Mouse (Mus musculus) embryonic facial prominence, embryonic 12.5 days (tissue): ENCODE results near the gene Msh4. TPM values are rescaled to one million over a fixed set of nuclear protein-coding genes. Genes with fewer than 3 reads are reported as not detected.

Experiments
- ATAC-seq: fragments of 200-750 bp; cut with Nextera tagmentation; 2 replicates; pipeline ENCODE4 v1.8.0; 2017; ENCODE audit not compliant: insufficient number of reproducible peaks, insufficient read depth, low FRiP score, low TSS enrichment
- H3K27ac ChIP-seq: fragments of 300-500 bp; sonication (generic); 2 replicates; pipeline ENCODE4 v1.5.1; 2016; ENCODE audit warnings: mild to moderate bottlenecking
- H3K27me3 ChIP-seq: fragments of 300-500 bp; sonication (generic); 2 replicates; pipeline ENCODE4 v1.6.1; 2016; ENCODE audit warnings: mild to moderate bottlenecking, moderate library complexity
- H3K36me3 ChIP-seq: fragments of 300-500 bp; sonication (generic); 2 replicates; pipeline ENCODE4 v1.6.1; 2016; ENCODE audit warnings: mild to moderate bottlenecking
- H3K4me1 ChIP-seq: fragments of 300-500 bp; sonication (generic); 2 replicates; pipeline ENCODE4 v1.6.1; 2016
- H3K4me2 ChIP-seq: fragments of 300-500 bp; sonication (generic); replicated peaks from 2 replicates; pipeline ENCODE4 v1.6.1; 2016; ENCODE audit warnings: mild to moderate bottlenecking, moderate library complexity
- H3K4me3 ChIP-seq: fragments of 300-500 bp; sonication (generic); 2 replicates; pipeline ENCODE4 v1.5.1; 2016; ENCODE audit warnings: mild to moderate bottlenecking
- H3K9ac ChIP-seq: fragments of 300-500 bp; sonication (generic); 2 replicates; pipeline ENCODE4 v1.6.1; 2016; ENCODE audit warnings: mild to moderate bottlenecking, moderate library complexity
- H3K9me3 ChIP-seq: fragments of 300-500 bp; sonication (generic); 2 replicates; pipeline ENCODE4 v1.6.1; 2016; ENCODE audit warnings: mild to moderate bottlenecking, moderate library complexity
- WGBS: fragments of 180-500 bp; shearing (Covaris S2); methylation state at CpG from one replicate; pipeline ENCODE4 v1.1.7; 2016; 5-methylcytosine and 5-hydroxymethylcytosine counted together
- polyA plus RNA-seq: library from polyadenylated mRNA; unstranded; fragments of >200 nt; fragmentation: Nextera tagmentation; extraction: Ambion mirVana; gene quantifications from 2 replicates; pipeline ENCODE4 v1.2.1, GENCODE M21; 2016

Msh4 gene
- polyA plus RNA-seq, 1 experiment from 2014 or later = 0.19 TPM

GRCm38 (mm10) chr3:153932461-153932860 is 26.5 kb upstream of the Msh4 start:
- Histone ChIP-seq H3K36me3 (peaks cover 58% of the 10 kb centered on the region), H3K27me3 (no peaks in the 10 kb centered on the region), H3K9me3 (no peaks in the 10 kb centered on the region), H3K4me2 (no peak overlapping the region), H3K9ac (no peak overlapping the region), H3K4me1 (no peaks in the 10 kb centered on the region), H3K4me3 (no peak overlapping the region), H3K27ac (no peak overlapping the region)
- no peak for ATAC-seq
- WGBS = 94% methylated on average over 5 of the region's 5 CpGs

- Histone ChIP-seq H3K36me3 (peaks cover 59% of the 10 kb centered on the region), H3K4me2 (no peak overlapping the region), H3K27ac (no peak overlapping the region), H3K27me3 (no peaks in the 10 kb centered on the region), H3K4me3 (no peak overlapping the region), H3K9me3 (no peaks in the 10 kb centered on the region), H3K4me1 (no peaks in the 10 kb centered on the region), H3K9ac (no peak overlapping the region)
- ATAC-seq = no peak
- 95% methylated on average over 11 of the region's 11 CpGs for WGBS
These were observed 23.6 kb upstream of the Msh4 start for GRCm38 (mm10) chr3:153929526-153929925.

- H3K4me1 ChIP-seq = no peaks in the 10 kb centered on the region
- 88% methylated on average over 7 of the region's 7 CpGs for WGBS
- no peak overlapping the region for H3K9ac ChIP-seq
- H3K36me3 ChIP-seq = peaks cover 53% of the 10 kb centered on the region
- H3K27ac ChIP-seq = no peak overlapping the region
- H3K4me2 ChIP-seq = no peak overlapping the region
- no peaks in the 10 kb centered on the region for H3K27me3 ChIP-seq
- no peak for ATAC-seq
- H3K4me3 ChIP-seq = no peak overlapping the region
- H3K9me3 ChIP-seq = no peaks in the 10 kb centered on the region
These were observed 20.4 kb upstream of the Msh4 start for GRCm38 (mm10) chr3:153926333-153926732.

- Histone ChIP-seq H3K27ac (no peak overlapping the region), H3K36me3 (peaks cover 28% of the 10 kb centered on the region), H3K9ac (no peak overlapping the region), H3K4me3 (no peak overlapping the region), H3K4me1 (no peaks in the 10 kb centered on the region), H3K27me3 (no peaks in the 10 kb centered on the region), H3K4me2 (no peak overlapping the region), H3K9me3 (no peaks in the 10 kb centered on the region)
- WGBS = 94% methylated on average over 10 of the region's 10 CpGs
- no peak for ATAC-seq
These were observed 15.4 kb upstream of the Msh4 start for GRCm38 (mm10) chr3:153921147-153921910.

- no peaks in the 10 kb centered on the region for H3K9me3 ChIP-seq
- no peak overlapping the region for H3K27ac ChIP-seq
- 8% methylated on average over 1 of the region's 1 CpGs for WGBS
- no peaks in the 10 kb centered on the region for H3K4me1 ChIP-seq
- no peaks in the 10 kb centered on the region for H3K27me3 ChIP-seq
- H3K4me2 ChIP-seq = no peak overlapping the region
- peaks cover 8% of the 10 kb centered on the region for H3K36me3 ChIP-seq
- no peak overlapping the region for H3K4me3 ChIP-seq
- H3K9ac ChIP-seq = no peak overlapping the region; the same call in 1 of the 2 replicates
- no peak for ATAC-seq
These were observed 11.3 kb upstream of the Msh4 start for GRCm38 (mm10) chr3:153917200-153917599.

- H3K9ac ChIP-seq = peak overlapping the region; percentile 95
These were observed 7.7 kb upstream of the Msh4 start for GRCm38 (mm10) chr3:153913510-153914243.

GRCm38 (mm10) chr3:153912546-153913509 is 6.9 kb upstream of the Msh4 start, which contains the start of gene Rabggtb:
Gene Rabggtb (minus strand): TSS chr3:153913009.
- peak; percentile 98 for ATAC-seq
- H3K36me3 ChIP-seq = peaks cover 36% of the 10 kb centered on the region

More at GRCm38 (mm10) chr3:153913510-153914243, 7.7 kb upstream of the Msh4 start:
- ATAC-seq = no peak
- no peak overlapping the region for H3K27ac ChIP-seq
- H3K36me3 ChIP-seq = peaks cover 28% of the 10 kb centered on the region
- peak overlapping the region; percentile 84 for H3K4me3 ChIP-seq
- H3K9me3 ChIP-seq = no peaks in the 10 kb centered on the region
- H3K4me1 ChIP-seq = peaks cover 18% of the 10 kb centered on the region
- 53% methylated on average over 6 of the region's 6 CpGs for WGBS
- peak overlapping the region; percentile 83 for H3K4me2 ChIP-seq
- H3K27me3 ChIP-seq = no peaks in the 10 kb centered on the region

GRCm38 (mm10) chr3:153911882-153912440 is 6.0 kb upstream of the Msh4 start:
- Histone ChIP-seq H3K9me3 (no peaks in the 10 kb centered on the region), H3K36me3 (peaks cover 43% of the 10 kb centered on the region), H3K4me3 (peak overlapping the region; percentile 84), H3K27ac (peak overlapping the region; percentile 87), H3K4me1 (peaks cover 25% of the 10 kb centered on the region), H3K4me2 (peak overlapping the region; percentile 83), H3K9ac (peak overlapping the region; percentile 95), H3K27me3 (no peaks in the 10 kb centered on the region)
- 4% methylated on average over 12 of the region's 12 CpGs for WGBS
- no peak for ATAC-seq

More at GRCm38 (mm10) chr3:153912546-153913509, 6.9 kb upstream of the Msh4 start, which contains the start of gene Rabggtb:
- Histone ChIP-seq H3K4me2 (peak within 1 kb of the TSS; percentile 83), H3K9me3 (no peaks in the 10 kb centered on the region), H3K27me3 (no peaks in the 10 kb centered on the region), H3K4me3 (peak within 1 kb of the TSS; percentile 84), H3K4me1 (peaks cover 25% of the 10 kb centered on the region), H3K9ac (peak within 1 kb of the TSS; percentile 95), H3K27ac (peak within 1 kb of the TSS; percentile 87)
- under 1% methylated on average over 65 of the region's 65 CpGs for WGBS

GRCm38 (mm10) chr3:153911197-153911881 is 5.4 kb upstream of the Msh4 start:
- H3K27ac ChIP-seq = 0 out of 2 replicates have a peak overlapping the region, but pooled peaks have one; percentile 11
- WGBS = 51% methylated on average over 8 of the region's 8 CpGs
- ATAC-seq = no peak
- peak overlapping the region; percentile 95 for H3K9ac ChIP-seq
- H3K27me3 ChIP-seq = no peaks in the 10 kb centered on the region
- peak overlapping the region; percentile 84 for H3K4me3 ChIP-seq
- peak overlapping the region; percentile 83 for H3K4me2 ChIP-seq
- no peaks in the 10 kb centered on the region for H3K9me3 ChIP-seq
- peaks cover 49% of the 10 kb centered on the region for H3K36me3 ChIP-seq
- H3K4me1 ChIP-seq = peaks cover 25% of the 10 kb centered on the region

- peak overlapping the region; percentile 83 for H3K4me2 ChIP-seq
- no peak overlapping the region for H3K27ac ChIP-seq
- 71% methylated on average over 7 of the region's 7 CpGs for WGBS
- peaks cover 58% of the 10 kb centered on the region for H3K36me3 ChIP-seq
- H3K9me3 ChIP-seq = no peaks in the 10 kb centered on the region
- H3K27me3 ChIP-seq = no peaks in the 10 kb centered on the region
- H3K4me3 ChIP-seq = peak overlapping the region; percentile 84
- peaks cover 25% of the 10 kb centered on the region for H3K4me1 ChIP-seq
- ATAC-seq = no peak
- H3K9ac ChIP-seq = peak overlapping the region; percentile 95; the same call in 1 of the 2 replicates
These were observed 4.6 kb upstream of the Msh4 start for GRCm38 (mm10) chr3:153910489-153910888.
